Mouse (Mus musculus): ENCODE data around the gene Scg3.
"Not testable (repeated sequence)": the region's sequence is repeated elsewhere in the genome, so short reads cannot be mapped to it uniquely, and the experiment has no call there.

Scg3 gene

GRCm38 (mm10) chr9:75683426-75684191, at the start of gene Scg3:
TSS of gene Scg3 (minus strand) at chr9:75684056.
- ATAC-seq (ENCODE audit: low TSS enrichment): peak; percentile 97

- ATAC-seq (ENCODE audit: low TSS enrichment): peak; percentile 88
These were observed 36.3 kb upstream of the Scg3 start for GRCm38 (mm10) chr9:75719952-75720687.

- ATAC-seq (ENCODE audit: low TSS enrichment): no peak
These were observed 35.6 kb upstream of the Scg3 start for GRCm38 (mm10) chr9:75719481-75719880.

- 0 out of 2 replicates have a peak, but pooled peaks have one; percentile 11 for ATAC-seq (ENCODE audit: low TSS enrichment)
These were observed 916 bp upstream of the Scg3 start for GRCm38 (mm10) chr9:75684772-75685171.

GRCm38 (mm10) chr9:75684292-75684691, 436 bp upstream of the Scg3 start:
- ATAC-seq (ENCODE audit: low TSS enrichment): no peak

- ATAC-seq (ENCODE audit: low TSS enrichment): peak; percentile 20
These were observed 3.2 kb downstream of the Scg3 start for GRCm38 (mm10) chr9:75680606-75681005.

- no peak for ATAC-seq (ENCODE audit: low TSS enrichment)
These were observed 4.2 kb downstream of the Scg3 start for GRCm38 (mm10) chr9:75679629-75680028.

- no peak for ATAC-seq (ENCODE audit: low TSS enrichment)
These were observed 5.5 kb downstream of the Scg3 start for GRCm38 (mm10) chr9:75678341-75678740.

GRCm38 (mm10) chr9:75676226-75676625, 7.6 kb downstream of the Scg3 start:
- ATAC-seq (ENCODE audit: low TSS enrichment): peak; percentile 95

GRCm38 (mm10) chr9:75672769-75673168, 11.1 kb downstream of the Scg3 start:
- ATAC-seq (ENCODE audit: low TSS enrichment): no peak

GRCm38 (mm10) chr9:75666612-75667011, 17.2 kb downstream of the Scg3 start:
- ATAC-seq (ENCODE audit: low TSS enrichment): peak; percentile 32

- ATAC-seq (ENCODE audit: low TSS enrichment): no peak
These were observed 18.5 kb downstream of the Scg3 start for GRCm38 (mm10) chr9:75665364-75665763.

GRCm38 (mm10) chr9:75660917-75661316, 22.9 kb downstream of the Scg3 start:
- peak; percentile 96 for ATAC-seq (ENCODE audit: low TSS enrichment)

GRCm38 (mm10) chr9:75656456-75656855, 27.4 kb downstream of the Scg3 start:
- ATAC-seq (ENCODE audit: low TSS enrichment): not testable (repeated sequence)

- peak; percentile 72 for ATAC-seq (ENCODE audit: low TSS enrichment)
These were observed 29.6 kb downstream of the Scg3 start for GRCm38 (mm10) chr9:75653981-75654911.

- ATAC-seq (ENCODE audit: low TSS enrichment): 0 out of 2 replicates have a peak, but pooled peaks have one; percentile 32
These were observed 38.5 kb downstream of the Scg3 start for GRCm38 (mm10) chr9:75645405-75645804.

GRCm38 (mm10) chr9:75634226-75634625, 49.6 kb downstream of the Scg3 start:
- no peak for ATAC-seq (ENCODE audit: low TSS enrichment)

GRCm38 (mm10) chr9:75633603-75634002, 50.3 kb downstream of the Scg3 start:
- ATAC-seq (ENCODE audit: low TSS enrichment): no peak

- ATAC-seq (ENCODE audit: low TSS enrichment): peak; percentile 64
These were observed 51.0 kb downstream of the Scg3 start for GRCm38 (mm10) chr9:75632902-75633301.

GRCm38 (mm10) chr9:75632111-75632510, 51.7 kb downstream of the Scg3 start:
- ATAC-seq (ENCODE audit: low TSS enrichment): peak; percentile 50

- ATAC-seq (ENCODE audit: low TSS enrichment): no peak
These were observed 52.9 kb downstream of the Scg3 start for GRCm38 (mm10) chr9:75630823-75631454.

- ATAC-seq (ENCODE audit: low TSS enrichment): no peak
These were observed 57.6 kb downstream of the Scg3 start for GRCm38 (mm10) chr9:75626308-75626604.
